Mouse (Mus musculus): ENCODE data around the gene Ddit4. TPM values are rescaled to one million over a fixed set of nuclear protein-coding genes. Genes with fewer than 3 reads are reported as not detected.
A peak's percentile ranks its signal among the peaks of the same experiment; 100 is the strongest.

The Ddit4 gene
- total and polyA plus RNA-seq, 3 experiments: 39.5 to 136 (median 50.6) TPM

DNA sequence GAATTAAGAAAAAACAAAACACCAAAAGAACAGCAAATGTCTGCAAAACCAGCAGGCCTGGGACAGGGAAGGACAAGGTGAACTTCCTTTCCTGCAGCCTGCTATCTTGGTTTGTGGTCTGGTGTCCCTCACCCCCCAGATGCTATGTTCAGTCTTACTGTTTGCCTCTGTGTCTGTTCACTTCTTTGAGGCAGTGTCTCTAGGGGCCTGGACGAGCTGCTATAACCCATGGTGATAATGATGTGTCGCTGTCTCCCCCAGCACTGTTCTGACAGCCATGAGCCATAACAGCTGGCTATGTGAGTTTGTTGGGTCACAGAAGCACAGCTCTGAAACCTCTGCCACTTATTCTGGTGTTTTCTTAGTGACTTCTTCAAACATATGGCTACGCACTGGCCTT lies 23.2 kb upstream of the Ddit4 start (continued):
- TF ChIP-seq BHLHE40 (IDR thresholded peaks at IDR 0.05; ENCODE audit: low read depth, low read length): peak; percentile 27; the same call in 1 of the 2 replicates
- no peak for TF ChIP-seq MAZ (IDR thresholded peaks at IDR 0.05; ENCODE audit: low read depth, low read length)
- no peak for TF ChIP-seq MAFK (IDR thresholded peaks at IDR 0.05; ENCODE audit: insufficient replicate concordance, low read length)
- no peak for TF ChIP-seq USF2 (conservative IDR thresholded peaks at IDR 0.05; ENCODE audit: low read depth, low read length)
- TF ChIP-seq GABPA (IDR thresholded peaks at IDR 0.05; ENCODE audit: insufficient replicate concordance, low read depth, low read length): no peak
- TF ChIP-seq RCOR1 (conservative IDR thresholded peaks at IDR 0.05; ENCODE audit: low read depth, low read length): no peak
- TF ChIP-seq CTCF (conservative IDR thresholded peaks at IDR 0.05 in 1 of 2, IDR thresholded peaks at IDR 0.05 in 1 of 2; ENCODE audit: low read depth in 2 of 2, low read length in 2 of 2): no peak; a peak in 1 of 4 replicates
- TF ChIP-seq MXI1 (IDR thresholded peaks at IDR 0.05; ENCODE audit: low read depth, low read length): 0 out of 2 replicates have a peak, but pooled peaks have one; percentile 66
- TF ChIP-seq TCF12 (IDR thresholded peaks at IDR 0.05; ENCODE audit: low read depth, low read length): peak; percentile 44; the same call in 1 of the 2 replicates
- TF ChIP-seq E2F4 (IDR thresholded peaks at IDR 0.05; ENCODE audit: insufficient replicate concordance, low read depth, low read length): no peak
- no peak for TF ChIP-seq ZC3H11A (IDR thresholded peaks at IDR 0.05; ENCODE audit: low read depth, low read length)
- TF ChIP-seq IRF4 (IDR thresholded peaks at IDR 0.05; ENCODE audit: low read depth, low read length): no peak
- peak; percentile 29; the same call in 1 of the 2 replicates for TF ChIP-seq EP300 (IDR thresholded peaks at IDR 0.05; ENCODE audit: low read length)
- TF ChIP-seq HCFC1 (IDR thresholded peaks at IDR 0.05; ENCODE audit: low read depth, low read length): peak; percentile 14; the same call in 1 of the 2 replicates
- 0 out of 2 replicates have a peak, but pooled peaks have one; percentile 51 for TF ChIP-seq MYC (IDR thresholded peaks at IDR 0.05; ENCODE audit: low read depth, low read length)

DNA sequence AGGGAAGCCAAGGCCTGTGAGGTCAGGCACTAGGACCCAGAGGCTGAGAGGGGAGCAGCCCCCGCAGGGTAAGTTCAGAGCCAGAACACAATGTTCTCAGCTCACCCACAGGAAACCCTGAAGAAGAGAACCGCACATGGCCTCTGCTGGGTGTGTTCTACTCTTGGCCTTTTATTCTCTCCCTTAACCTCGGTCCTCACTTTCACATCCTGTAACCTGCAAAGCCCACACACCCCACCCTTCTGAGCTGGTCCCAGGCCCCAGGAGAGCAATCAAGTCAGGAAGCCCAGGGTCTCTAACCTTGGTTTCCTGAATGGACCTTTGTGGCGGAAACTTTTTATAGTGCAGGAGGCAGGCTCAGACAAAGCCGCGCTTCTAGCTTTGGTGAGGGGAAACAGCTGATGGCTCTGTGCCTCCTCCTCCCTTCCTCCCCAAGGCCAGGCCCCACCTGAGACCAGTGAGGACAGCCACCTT lies 22.6 kb upstream of the Ddit4 start:
- H3K4me2 ChIP-seq (ENCODE audit: insufficient read depth, low read depth, poor library complexity, severe bottlenecking): peak overlapping the region; percentile 29; the same call in 1 of the 2 replicates
- H3K27ac ChIP-seq (ENCODE audit: insufficient read depth, low read depth): peak overlapping the region; percentile 67
- H3K4me1 ChIP-seq (ENCODE audit: control insufficient read depth in 1 of 2, insufficient read depth in 2 of 2): peaks cover 22 to 63% of the 10 kb centered on the region in 2 experiments
- TF ChIP-seq TCF12 (IDR thresholded peaks at IDR 0.05; ENCODE audit: low read depth, low read length): peak; percentile 75
- peak; percentile 72 for TF ChIP-seq TBP (conservative IDR thresholded peaks at IDR 0.05; ENCODE audit: low read depth, low read length)
- TF ChIP-seq MXI1 (IDR thresholded peaks at IDR 0.05; ENCODE audit: low read depth, low read length): 0 out of 2 replicates have a peak, but pooled peaks have one; percentile 51
- peak; percentile 94 for TF ChIP-seq MYC (IDR thresholded peaks at IDR 0.05; ENCODE audit: low read depth, low read length)
- TF ChIP-seq NRF1 (IDR thresholded peaks at IDR 0.05; ENCODE audit: low read depth, low read length): no peak
- TF ChIP-seq UBTF (IDR thresholded peaks at IDR 0.05; ENCODE audit: low read depth, low read length): no peak
- TF ChIP-seq CHD1 (IDR thresholded peaks at IDR 0.05; ENCODE audit: low read depth, low read length): no peak
- TF ChIP-seq CHD2 (IDR thresholded peaks at IDR 0.05; ENCODE audit: low read length): 0 out of 2 replicates have a peak, but pooled peaks have one; percentile 60
- peak; percentile 76; the same call in 1 of the 2 replicates for TF ChIP-seq MEF2A (IDR thresholded peaks at IDR 0.05; ENCODE audit: borderline replicate concordance, low read depth, low read length)
- peak; percentile 54; the same call in 1 of the 2 replicates for TF ChIP-seq ELF1 (IDR thresholded peaks at IDR 0.05; ENCODE audit: low read depth, low read length)
- peak; percentile 61; the same call in 1 of the 2 replicates for TF ChIP-seq RCOR1 (conservative IDR thresholded peaks at IDR 0.05; ENCODE audit: low read depth, low read length)
- TF ChIP-seq POLR2A (IDR thresholded peaks at IDR 0.05; ENCODE audit: low read depth, low read length): peak; percentile 65
- no peak for TF ChIP-seq MAFK (IDR thresholded peaks at IDR 0.05; ENCODE audit: insufficient replicate concordance, low read length)
- peak; percentile 55; the same call in 1 of the 2 replicates for TF ChIP-seq MAX (IDR thresholded peaks at IDR 0.05; ENCODE audit: low read length)
- 0 out of 2 replicates have a peak, but pooled peaks have one; percentile 34 for TF ChIP-seq JUN (IDR thresholded peaks at IDR 0.05; ENCODE audit: insufficient read depth, low read depth, low read length)
- TF ChIP-seq SIN3A (IDR thresholded peaks at IDR 0.05; ENCODE audit: low read length): no peak; the same call in 1 of the 2 replicates
- peak; percentile 29 for TF ChIP-seq EP300 (IDR thresholded peaks at IDR 0.05; ENCODE audit: low read length)
- TF ChIP-seq BHLHE40 (IDR thresholded peaks at IDR 0.05; ENCODE audit: low read depth, low read length): peak; percentile 67
- TF ChIP-seq KAT2A (IDR thresholded peaks at IDR 0.05; ENCODE audit: insufficient replicate concordance, low read length): no peak
- TF ChIP-seq IRF4 (IDR thresholded peaks at IDR 0.05; ENCODE audit: low read depth, low read length): peak; percentile 87
- peak; percentile 88 for TF ChIP-seq ETS1 (conservative IDR thresholded peaks at IDR 0.05; ENCODE audit: low read depth, low read length)
- no peaks in the 10 kb centered on the region for H3K27me3 ChIP-seq (replicated peaks)
- DNase-seq (ENCODE audit: extremely low read depth): peak; percentile 84
- H3K9me3 ChIP-seq (replicated peaks; ENCODE audit: low read length): no peaks in the 10 kb centered on the region
- no peak overlapping the region for H3K4me3 ChIP-seq (replicated peaks in 1 of 3; ENCODE audit: low read depth in 2 of 3, low read length in 2 of 3, poor library complexity in 1 of 3)
- in situ Hi-C loops (cut with MboI; ENCODE audit: low pct_ligation_motif_present, low pct_unique_long_range_greater_than_20kb, low sequenced_read_pairs) (no loop called here), dilution Hi-C loops (cut with MboI; ENCODE audit: extremely low pct_ligation_motif_present, extremely low pct_unique_long_range_greater_than_20kb, low sequenced_read_pairs) (no loop called here)
- H3K79me2 ChIP-seq (replicated peaks; ENCODE audit: control insufficient read depth, extremely low read depth, insufficient read depth, poor library complexity, severe bottlenecking): no peaks in the 10 kb centered on the region
- H3K36me3 ChIP-seq (replicated peaks in 1 of 2; ENCODE audit: control insufficient read depth in 1 of 2, insufficient read depth in 1 of 2, low read length in 1 of 2): no peaks in the 10 kb centered on the region
- peak overlapping the region; percentile 53 for H3K9ac ChIP-seq (ENCODE audit: insufficient read depth, low read depth)
